Mouse (Mus musculus): ENCODE data around the gene Tmem267. TPM values are rescaled to one million over a fixed set of nuclear protein-coding genes. Genes with fewer than 3 reads are reported as not detected.

The Tmem267 gene
- polyA plus RNA-seq, 1 experiment from 2014 or later, result 7.5 TPM

GRCm38 (mm10) chr13:119631482-119632155, 143.8 kb downstream of the Tmem267 start:
- in situ Hi-C loops (cut with MboI; ENCODE audit: low pct_unique_long_range_greater_than_20kb), result loop anchor here (5.0 kb wide), 1 partner anchor 106 kb away; no protein-coding TSS in a partner anchor
- H3K27me3 ChIP-seq, result no peaks in the 10 kb centered on the region
- POLR2A ChIA-PET, result no interaction called here
- TF ChIP-seq CTCF (IDR thresholded peaks at IDR 0.05), result no peak
- DNase-seq (ENCODE audit: low read depth, low spot score), result no peak
- ATAC-seq, result no peak
- CTCF ChIA-PET, result no interaction called here

GRCm38 (mm10) chr13:119632156-119632548, 144.3 kb downstream of the Tmem267 start:
- DNase-seq (ENCODE audit: low read depth, low spot score) (no peak), ATAC-seq (no peak)
- TF ChIP-seq CTCF (IDR thresholded peaks at IDR 0.05), result no peak
- in situ Hi-C loops (cut with MboI; ENCODE audit: low pct_unique_long_range_greater_than_20kb), result loop anchor here (5.0 kb wide), 1 partner anchor 105 kb away; no protein-coding TSS in a partner anchor
- no peaks in the 10 kb centered on the region for H3K27me3 ChIP-seq
- ChIA-PET POLR2A (no interaction called here), CTCF (interaction anchor here (1.0 to 1.2 kb wide), 2 partner anchors 16 to 53 kb away, joined by 3 to 11 read pairs; no protein-coding TSS in a partner anchor)

DNA sequence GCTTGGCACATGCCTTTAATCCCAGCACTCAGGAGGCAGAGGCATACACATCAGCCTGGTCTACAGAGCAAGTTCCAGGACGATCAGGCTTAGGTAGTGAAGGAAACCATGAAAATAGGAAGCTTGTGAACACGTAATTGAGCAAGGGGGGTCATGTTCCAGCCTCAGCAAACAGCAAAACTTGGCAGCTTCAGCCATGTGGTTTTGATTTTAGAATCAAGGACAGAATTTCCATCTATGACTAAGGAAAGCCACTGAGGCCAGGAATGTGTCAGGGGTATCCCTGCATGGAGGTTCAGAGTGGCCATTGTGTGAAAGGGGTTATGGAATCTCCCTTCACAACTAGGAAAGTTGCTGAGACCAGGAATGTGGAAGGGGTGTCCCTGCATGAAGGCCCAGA, 147.7 kb downstream of the Tmem267 start:
- DNase-seq (ENCODE audit: low read depth, low spot score), result no peak
- no peak for TF ChIP-seq CTCF (IDR thresholded peaks at IDR 0.05)

DNA sequence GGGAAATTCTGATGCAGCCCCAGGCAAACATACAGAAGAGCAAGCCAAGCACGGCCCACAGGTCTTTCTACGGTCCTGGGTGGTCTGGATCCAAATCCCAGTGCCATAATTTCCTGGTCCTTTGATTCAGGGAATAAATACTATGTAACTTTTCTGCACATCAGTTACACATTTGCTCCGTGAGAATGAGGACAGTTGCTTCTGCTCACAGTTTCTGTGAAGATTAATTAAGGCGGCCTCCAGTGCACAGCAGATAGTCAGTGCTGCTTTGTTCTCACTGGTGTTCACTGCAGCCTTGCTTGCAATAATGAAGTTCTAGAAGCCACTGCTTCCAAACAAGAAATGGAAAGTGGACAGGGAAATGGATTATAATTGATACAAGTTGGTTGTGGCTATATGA, 150.0 kb downstream of the Tmem267 start:
- POLR2A ChIA-PET, result no interaction called here
- DNase-seq (ENCODE audit: low read depth, low spot score) (no peak), ATAC-seq (no peak)
- in situ Hi-C loops (cut with MboI; ENCODE audit: low pct_unique_long_range_greater_than_20kb), result no loop called here
- CTCF ChIA-PET, result interaction anchor here (2.7 kb wide), 2 partner anchors 12 to 41 kb away, joined by 74 to 99 read pairs; no protein-coding TSS in a partner anchor
- TF ChIP-seq CTCF (IDR thresholded peaks at IDR 0.05), result no peak
- H3K27me3 ChIP-seq, result no peaks in the 10 kb centered on the region

More for the DNA sequence above, 147.7 kb downstream of the Tmem267 start:
- POLR2A ChIA-PET, result no interaction called here
- in situ Hi-C loops (cut with MboI; ENCODE audit: low pct_unique_long_range_greater_than_20kb), result no loop called here
- CTCF ChIA-PET, result no interaction called here
- no peak for ATAC-seq
- no peaks in the 10 kb centered on the region for H3K27me3 ChIP-seq

DNA sequence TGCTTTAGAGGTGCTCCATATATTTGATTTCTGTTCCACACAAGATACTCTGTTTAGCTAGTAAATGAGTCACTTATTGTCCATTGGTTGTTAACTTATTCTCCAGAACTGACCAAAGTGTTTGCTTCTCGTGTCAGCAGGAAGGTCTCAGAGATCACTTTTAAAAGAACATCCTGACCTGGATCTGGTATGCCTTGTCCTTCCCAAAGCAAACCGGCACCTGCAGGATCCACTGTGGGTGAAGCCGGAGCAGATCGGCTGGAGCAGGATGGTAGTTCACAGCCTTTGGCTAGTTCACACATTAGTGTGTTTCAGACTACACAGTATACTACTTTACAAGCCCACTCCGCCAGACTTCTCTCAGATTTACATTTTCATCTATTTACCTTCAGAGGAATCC, 150.6 kb downstream of the Tmem267 start:
- ChIA-PET CTCF (interaction anchor here (2.2 to 2.7 kb wide), 5 partner anchors 11 to 86 kb away, joined by 15 to 99 read pairs (median 27); no protein-coding TSS in a partner anchor), POLR2A (no interaction called here)
- ATAC-seq (no peak), DNase-seq (ENCODE audit: low read depth, low spot score) (no peak)
- no peaks in the 10 kb centered on the region for H3K27me3 ChIP-seq
- no peak for TF ChIP-seq CTCF (IDR thresholded peaks at IDR 0.05)
- in situ Hi-C loops (cut with MboI; ENCODE audit: low pct_unique_long_range_greater_than_20kb), result no loop called here

DNA sequence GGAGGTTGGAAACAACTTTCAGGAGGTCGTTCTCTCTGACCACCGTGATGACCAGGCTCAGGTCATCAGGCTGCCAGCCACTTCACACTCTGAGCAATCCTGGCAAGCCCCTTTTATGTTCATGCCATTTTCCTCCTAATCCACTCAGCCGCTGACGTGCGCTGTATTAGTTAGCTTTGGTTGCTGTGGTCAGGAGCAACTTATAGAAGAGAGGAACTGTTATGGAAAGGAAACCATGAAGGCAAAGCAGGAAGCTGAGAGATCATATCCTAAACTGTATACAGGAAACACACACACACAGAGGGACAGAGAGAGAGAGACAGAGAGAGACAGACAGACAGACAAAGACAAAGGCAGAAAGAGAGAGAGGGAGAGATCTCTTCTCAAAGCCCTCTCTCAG, 151.5 kb downstream of the Tmem267 start:
- POLR2A ChIA-PET, result interaction anchor here (1.0 to 1.2 kb wide), 2 partner anchors 12 to 46 kb away, joined by 3 to 4 read pairs; no protein-coding TSS in a partner anchor
- DNase-seq (ENCODE audit: low read depth, low spot score), result no peak
- no peak for TF ChIP-seq CTCF (IDR thresholded peaks at IDR 0.05)
- H3K27me3 ChIP-seq, result no peaks in the 10 kb centered on the region
- CTCF ChIA-PET, result interaction anchor here (0.9 to 2.7 kb wide), 10 partner anchors 10 to 162 kb away, joined by 3 to 99 read pairs (median 10); no protein-coding TSS in a partner anchor
- in situ Hi-C loops (cut with MboI; ENCODE audit: low pct_unique_long_range_greater_than_20kb), result no loop called here
- ATAC-seq, result peak; percentile 20

GRCm38 (mm10) chr13:119640504-119640903, 152.7 kb downstream of the Tmem267 start:
- in situ Hi-C loops (cut with MboI; ENCODE audit: low pct_unique_long_range_greater_than_20kb), result no loop called here
- H3K27me3 ChIP-seq, result no peaks in the 10 kb centered on the region
- ATAC-seq (peak; percentile 74), DNase-seq (ENCODE audit: low read depth, low spot score) (no peak)
- ChIA-PET POLR2A (no interaction called here), CTCF (interaction anchor here (2.2 to 2.7 kb wide), 4 partner anchors 9 to 48 kb away, joined by 16 to 99 read pairs (median 50); no protein-coding TSS in a partner anchor)
- TF ChIP-seq CTCF (IDR thresholded peaks at IDR 0.05), result peak; percentile 96

DNA sequence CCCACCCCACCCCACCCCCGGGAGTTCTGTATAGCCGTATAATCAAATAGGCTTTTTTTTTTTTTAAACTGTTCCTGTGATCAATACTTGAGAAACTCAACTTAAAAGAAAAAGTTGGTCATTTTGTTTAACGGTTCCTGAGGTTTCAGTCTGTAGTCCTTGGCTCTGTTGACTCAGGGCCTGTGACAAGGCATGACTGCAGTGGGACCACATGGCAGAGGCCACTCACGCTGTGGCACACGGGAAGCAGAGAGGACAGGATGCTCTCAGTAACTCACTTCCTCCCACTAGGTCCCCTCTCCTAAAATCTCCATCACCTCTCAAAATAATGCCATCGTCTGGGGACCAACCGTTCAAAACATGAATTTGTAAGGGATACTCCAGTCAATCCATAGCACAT, 153.3 kb downstream of the Tmem267 start:
- no peak for TF ChIP-seq CTCF (IDR thresholded peaks at IDR 0.05)
- H3K27me3 ChIP-seq, result no peaks in the 10 kb centered on the region
- ATAC-seq (no peak), DNase-seq (ENCODE audit: low read depth, low spot score) (no peak)
- in situ Hi-C loops (cut with MboI; ENCODE audit: low pct_unique_long_range_greater_than_20kb), result no loop called here
- ChIA-PET CTCF (interaction anchor here (0.6 to 1.7 kb wide), 2 partner anchors 38 to 84 kb away, joined by 3 read pairs; no protein-coding TSS in a partner anchor), POLR2A (no interaction called here)

DNA sequence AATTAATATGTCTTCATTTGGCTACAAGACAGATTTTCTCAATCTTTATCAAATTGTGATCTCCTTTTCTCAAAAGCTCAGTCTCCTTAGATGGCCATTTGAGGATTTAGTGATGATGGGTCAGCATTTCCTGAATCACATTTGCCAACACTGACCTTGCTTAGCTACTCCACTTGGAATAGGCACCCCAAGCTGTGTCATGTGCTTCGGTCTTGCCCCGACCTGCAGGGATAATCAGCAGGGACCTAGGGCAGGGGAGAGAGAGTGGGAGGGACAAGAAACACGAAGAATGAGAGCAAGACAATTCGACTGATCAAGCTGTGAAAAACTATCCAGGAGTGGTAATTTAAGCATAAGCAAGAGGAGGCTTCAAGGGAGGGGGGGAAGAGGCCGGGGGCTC, 156.9 kb downstream of the Tmem267 start:
- in situ Hi-C loops (cut with MboI; ENCODE audit: low pct_unique_long_range_greater_than_20kb), result no loop called here
- H3K27me3 ChIP-seq, result no peaks in the 10 kb centered on the region
- no peak for TF ChIP-seq CTCF (IDR thresholded peaks at IDR 0.05)
- ChIA-PET POLR2A (no interaction called here), CTCF (interaction anchor here (1.7 kb wide), 1 partner anchor 25 kb away, joined by 3 read pairs; no protein-coding TSS in a partner anchor)
- DNase-seq (ENCODE audit: low read depth, low spot score) (no peak), ATAC-seq (no peak)

DNA sequence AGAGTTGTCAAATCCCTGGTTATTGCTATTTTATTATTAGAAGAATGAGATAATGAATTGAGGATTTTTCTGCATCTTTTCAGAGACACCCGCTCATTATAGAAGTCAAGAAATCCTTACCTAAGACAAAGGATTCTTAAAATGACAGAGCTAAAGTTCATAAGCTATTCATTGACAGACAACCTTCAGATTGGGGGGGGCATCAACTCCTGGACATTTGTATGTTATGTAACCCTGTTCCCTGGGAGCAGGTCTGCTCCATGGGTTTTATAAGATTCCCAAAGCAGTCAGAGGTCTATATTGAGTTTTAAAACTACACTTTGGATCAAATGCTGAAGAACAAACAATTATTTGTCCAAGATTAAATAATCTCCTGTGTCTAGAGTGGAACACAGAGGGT, 158.7 kb downstream of the Tmem267 start:
- in situ Hi-C loops (cut with MboI; ENCODE audit: low pct_unique_long_range_greater_than_20kb), result no loop called here
- DNase-seq (ENCODE audit: low read depth, low spot score), result no peak
- no peak for TF ChIP-seq CTCF (IDR thresholded peaks at IDR 0.05)
- H3K27me3 ChIP-seq, result no peaks in the 10 kb centered on the region
- ChIA-PET CTCF (interaction anchor here (1.0 to 1.9 kb wide), 7 partner anchors 14 to 98 kb away, joined by 3 to 42 read pairs (median 7); no protein-coding TSS in a partner anchor), POLR2A (no interaction called here)
- ATAC-seq, result no peak
